Mouse (Mus musculus) lung, embryonic 15.5 days (tissue): ENCODE measurements around the gene Nat8l. TPM values are rescaled to one million over a fixed set of nuclear protein-coding genes. Genes with fewer than 3 reads are reported as not detected.
"Not testable (repeated sequence)": the region's sequence is repeated elsewhere in the genome, so short reads cannot be mapped to it uniquely, and the experiment has no call there.

ENCODE experiments used
- ATAC-seq: fragments of 200-750 bp; cut with Nextera tagmentation; 2 replicates; pipeline ENCODE4 v1.8.0; 2017; ENCODE audit warnings: moderate number of reproducible peaks, borderline replicate concordance; ENCODE audit not compliant: low FRiP score, low TSS enrichment; ENCODE audit errors: extremely low read depth
- H3K27ac ChIP-seq: fragments of 300-500 bp; sonication (generic); 2 replicates; pipeline ENCODE4 v1.5.1; 2015; ENCODE audit warnings: moderate library complexity, mild to moderate bottlenecking, inconsistent platforms
- H3K27me3 ChIP-seq: fragments of 300-500 bp; sonication (generic); 2 replicates; pipeline ENCODE4 v1.6.1; 2015; ENCODE audit warnings: inconsistent platforms
- H3K36me3 ChIP-seq: fragments of 300-500 bp; sonication (generic); 2 replicates; pipeline ENCODE4 v1.6.1; 2015; ENCODE audit warnings: inconsistent platforms
- H3K4me1 ChIP-seq: fragments of 300-500 bp; sonication (generic); 2 replicates; pipeline ENCODE4 v1.6.1; 2015; ENCODE audit warnings: inconsistent platforms
- H3K4me2 ChIP-seq: fragments of 300-500 bp; sonication (generic); 2 replicates; pipeline ENCODE4 v1.6.1; 2015; ENCODE audit warnings: inconsistent platforms, mild to moderate bottlenecking, moderate library complexity
- H3K4me3 ChIP-seq: fragments of 300-500 bp; sonication (generic); 2 replicates; pipeline ENCODE4 v1.5.1; 2015; ENCODE audit warnings: mild to moderate bottlenecking, inconsistent platforms
- H3K9ac ChIP-seq: fragments of 300-500 bp; sonication (generic); 2 replicates; pipeline ENCODE4 v1.6.1; 2015; ENCODE audit warnings: inconsistent platforms
- H3K9me3 ChIP-seq: fragments of 300-500 bp; sonication (generic); 2 replicates; pipeline ENCODE4 v1.6.1; 2016; ENCODE audit warnings: inconsistent platforms
- WGBS: fragments of 180-500 bp; shearing (Covaris S2); methylation state at CpG from one replicate; pipeline ENCODE4 v1.1.7; 2015; 5-methylcytosine and 5-hydroxymethylcytosine counted together
- polyA plus RNA-seq: library from polyadenylated mRNA; unstranded; fragments of >200 nt; fragmentation: Nextera tagmentation; extraction: Ambion mirVana; gene quantifications from 2 replicates; pipeline ENCODE4 v1.2.1, GENCODE M21; 2015

Gene Nat8l
- 0.16 TPM in 2 replicates for polyA plus RNA-seq

DNA sequence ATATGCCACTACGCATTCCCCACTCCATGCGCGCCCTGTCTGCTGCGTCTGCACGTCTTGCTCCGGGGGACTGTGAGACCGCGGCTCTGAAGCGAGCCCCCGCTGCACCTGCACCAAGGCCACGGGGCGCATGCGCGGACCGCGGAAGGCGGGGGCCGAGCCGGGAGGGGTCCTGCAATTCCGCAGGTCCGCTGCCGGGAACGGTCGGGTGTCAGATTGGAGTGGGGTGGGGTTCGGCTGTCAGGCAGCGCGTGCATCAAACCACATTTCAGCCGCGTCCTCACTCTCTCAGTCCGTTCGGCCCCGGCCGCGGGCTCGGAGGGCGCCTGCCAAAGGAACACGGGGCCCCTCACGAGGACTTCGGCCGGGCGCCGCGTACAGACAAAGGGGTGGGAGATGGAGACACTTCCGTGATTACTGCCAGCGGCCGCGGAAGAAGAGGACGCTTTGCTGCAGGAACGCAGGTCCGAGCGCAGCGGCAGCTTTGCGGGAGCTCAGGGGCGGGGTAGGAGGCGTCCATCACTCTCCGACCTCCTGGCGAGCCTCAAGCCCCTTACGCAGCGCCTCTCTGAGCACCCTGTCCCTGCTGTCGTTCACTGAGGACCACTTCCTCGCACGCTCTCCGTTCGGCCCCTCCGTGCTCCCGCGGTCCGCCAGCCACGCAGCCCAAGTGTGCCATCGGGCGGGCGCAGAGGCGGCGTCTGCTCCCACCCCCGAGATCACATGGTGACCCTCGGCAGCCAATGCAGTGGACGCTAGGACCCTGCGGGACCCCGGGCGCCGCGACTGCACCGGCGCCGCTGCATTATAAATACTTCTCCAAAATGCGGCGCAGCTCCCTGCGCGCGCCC lies at the start of gene Nat8l:
Nat8l (plus strand) TSS at position 142 of the 851 bp plus-strand sequence.
- WGBS = under 1% methylated on average over 84 of the region's 90 CpGs
- H3K36me3 ChIP-seq = no peaks in the 10 kb centered on the region
- H3K4me2 ChIP-seq = peak within 1 kb of the TSS; percentile 100
- H3K4me3 ChIP-seq = peak within 1 kb of the TSS; percentile 57
- H3K9ac ChIP-seq = peak within 1 kb of the TSS; percentile 31
- H3K9me3 ChIP-seq = no peaks in the 10 kb centered on the region
- H3K4me1 ChIP-seq = peaks cover 22% of the 10 kb centered on the region
- H3K27me3 ChIP-seq = peaks cover 60% of the 10 kb centered on the region
- no peak within 1 kb of the TSS for H3K27ac ChIP-seq
- peak; percentile 62; the same call in 1 of the 2 replicates for ATAC-seq

DNA sequence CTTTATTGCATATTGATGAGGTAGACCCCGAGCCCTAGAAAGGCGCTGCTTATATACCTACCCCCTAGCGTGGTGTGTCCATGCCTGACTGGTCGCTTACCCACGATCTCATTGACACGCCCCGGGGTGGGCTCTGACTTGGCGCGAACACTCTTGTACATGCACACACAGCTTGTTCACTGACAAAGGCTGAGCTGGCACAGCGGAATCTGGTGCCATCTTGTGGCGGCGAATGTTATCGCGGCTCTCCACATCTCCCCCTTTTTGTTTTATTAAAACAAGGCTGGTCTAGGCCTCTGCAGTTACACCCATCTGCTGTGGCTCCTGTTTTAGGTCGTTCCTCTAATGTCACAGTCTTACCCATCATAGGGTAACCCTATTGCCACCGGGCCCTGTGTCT lies 48.7 kb upstream of the Nat8l start:
- H3K4me1 ChIP-seq, H3K27me3 ChIP-seq, H3K27ac ChIP-seq, H3K4me3 ChIP-seq, H3K9me3 ChIP-seq, H3K4me2 ChIP-seq, H3K36me3 ChIP-seq, H3K9ac ChIP-seq, ATAC-seq: not testable (repeated sequence)
- 79% methylated on average over 16 of the region's 16 CpGs for WGBS

DNA sequence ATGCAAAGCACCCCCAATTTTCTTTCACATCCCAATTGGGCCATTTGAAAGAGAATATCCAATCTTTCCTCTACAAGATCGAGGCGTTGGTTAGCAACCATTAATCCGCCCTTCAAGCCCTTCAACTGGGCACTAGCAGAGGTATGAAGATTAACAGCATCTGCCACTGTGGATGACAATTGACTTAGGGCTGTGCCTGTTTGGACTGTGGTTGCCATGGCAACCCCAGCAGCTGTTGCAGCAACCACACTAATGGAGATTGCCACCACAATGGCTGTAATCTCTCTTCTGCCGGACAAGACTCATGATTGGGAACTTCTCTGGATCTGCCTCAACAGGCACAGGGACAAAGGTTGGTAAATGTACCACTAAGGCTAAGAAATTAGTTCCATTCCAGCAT lies 47.5 kb upstream of the Nat8l start:
- H3K4me1 ChIP-seq = no peaks in the 10 kb centered on the region
- no peaks in the 10 kb centered on the region for H3K36me3 ChIP-seq
- no peak for ATAC-seq
- H3K4me2 ChIP-seq = no peak overlapping the region
- H3K9me3 ChIP-seq = 0 out of 2 replicates have a peak, but pooled peaks cover 7% of the 10 kb centered on the region
- H3K27me3 ChIP-seq = no peaks in the 10 kb centered on the region
- WGBS = 94% methylated on average over 4 of the region's 4 CpGs
- H3K9ac ChIP-seq = no peak overlapping the region
- H3K4me3 ChIP-seq = no peak overlapping the region
- H3K27ac ChIP-seq = no peak overlapping the region

DNA sequence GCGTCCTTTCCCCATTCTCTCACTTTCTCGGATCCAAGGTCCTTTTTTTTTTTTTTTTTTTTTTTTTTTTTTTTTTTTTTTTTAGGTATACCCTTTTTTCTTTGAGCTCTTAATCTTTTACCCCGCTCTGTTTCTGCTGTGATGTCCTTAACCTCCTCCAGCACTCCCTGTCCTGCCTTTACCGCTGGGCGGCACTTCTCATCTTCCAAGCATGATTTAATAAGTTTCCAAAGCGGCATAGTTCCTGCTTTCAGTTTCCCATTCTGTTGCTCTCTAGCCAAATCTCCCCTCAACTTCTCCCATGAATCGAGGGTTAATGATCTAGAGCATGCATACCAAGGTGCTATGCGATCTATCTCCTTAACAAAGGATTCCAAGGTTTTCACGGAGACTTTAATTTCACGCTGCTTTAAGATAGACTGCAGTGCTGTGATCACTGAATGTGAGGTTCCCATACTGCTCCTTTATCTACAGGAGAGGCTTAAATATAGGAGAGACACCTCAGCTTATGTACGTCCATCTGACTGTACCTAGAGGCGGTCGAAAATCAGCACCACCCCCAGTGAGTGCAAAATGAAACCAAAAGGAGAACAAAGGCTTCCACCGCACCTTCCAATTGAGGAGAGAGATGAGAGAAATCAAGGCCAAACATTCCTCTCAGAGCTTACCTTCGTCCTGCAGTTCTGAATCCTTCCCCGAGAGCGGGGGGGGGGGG lies 42.2 kb upstream of the Nat8l start:
- H3K9me3 ChIP-seq = no peaks in the 10 kb centered on the region; the same call in 1 of the 2 replicates
- H3K4me3 ChIP-seq = no peak overlapping the region
- no peaks in the 10 kb centered on the region for H3K36me3 ChIP-seq
- no peaks in the 10 kb centered on the region for H3K4me1 ChIP-seq
- no peak for ATAC-seq
- H3K27me3 ChIP-seq = no peaks in the 10 kb centered on the region
- WGBS = 87% methylated on average over 17 of the region's 17 CpGs
- H3K4me2 ChIP-seq = no peak overlapping the region
- no peak overlapping the region for H3K9ac ChIP-seq
- H3K27ac ChIP-seq = no peak overlapping the region

DNA sequence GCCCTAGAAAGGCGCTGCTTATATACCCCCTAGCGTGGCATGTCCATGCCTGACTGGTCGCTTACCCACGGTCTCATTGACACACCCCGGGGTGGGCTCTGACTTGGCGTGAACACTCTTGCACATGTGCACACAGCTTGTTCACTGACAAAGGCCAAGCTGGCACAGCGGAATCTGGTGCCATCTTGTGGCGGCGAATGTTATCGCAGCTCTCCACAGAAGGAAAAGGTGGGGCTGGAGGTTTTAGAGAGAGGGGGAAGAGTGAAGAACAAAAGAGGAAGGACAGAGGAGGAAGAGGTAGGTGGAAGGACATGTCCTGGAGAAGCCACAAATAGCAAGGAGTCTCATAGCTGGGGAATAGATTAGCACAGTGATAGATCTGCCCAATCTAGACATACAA lies 41.4 kb upstream of the Nat8l start:
- no peak overlapping the region for H3K27ac ChIP-seq
- no peaks in the 10 kb centered on the region for H3K4me1 ChIP-seq
- WGBS = 34% methylated on average over 10 of the region's 10 CpGs
- no peak overlapping the region for H3K4me3 ChIP-seq
- no peaks in the 10 kb centered on the region for H3K27me3 ChIP-seq
- no peak overlapping the region for H3K9ac ChIP-seq
- H3K4me2 ChIP-seq = no peak overlapping the region
- no peak for ATAC-seq
- H3K9me3 ChIP-seq = no peaks in the 10 kb centered on the region; the same call in 1 of the 2 replicates
- no peaks in the 10 kb centered on the region for H3K36me3 ChIP-seq

DNA sequence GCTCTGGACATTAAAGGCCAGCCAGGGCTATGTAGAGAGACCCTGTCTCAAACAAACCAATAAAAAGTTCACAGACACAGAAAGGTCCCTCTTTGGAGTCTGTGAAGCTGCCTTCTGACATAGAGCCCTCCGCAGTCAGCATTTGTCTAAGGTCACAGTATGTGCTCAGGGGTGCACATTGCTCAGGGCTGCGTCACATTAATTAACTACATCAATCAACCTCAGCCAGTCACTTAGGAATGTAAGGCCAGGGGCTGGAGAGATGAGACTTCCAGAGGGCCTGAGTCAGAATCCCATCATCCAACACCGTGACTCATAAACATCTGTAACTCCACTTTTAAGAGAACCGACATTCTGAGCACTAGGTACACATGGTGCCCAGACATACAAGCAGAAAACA lies 39.9 kb upstream of the Nat8l start:
- Histone ChIP-seq H3K4me2 (no peak overlapping the region), H3K27me3 (no peaks in the 10 kb centered on the region), H3K4me3 (no peak overlapping the region), H3K9me3 (no peaks in the 10 kb centered on the region; the same call in 1 of the 2 replicates), H3K4me1 (no peaks in the 10 kb centered on the region), H3K36me3 (no peaks in the 10 kb centered on the region), H3K27ac (no peak overlapping the region), H3K9ac (no peak overlapping the region)
- ATAC-seq = no peak
- WGBS = 49% methylated on average over 4 of the region's 4 CpGs

DNA sequence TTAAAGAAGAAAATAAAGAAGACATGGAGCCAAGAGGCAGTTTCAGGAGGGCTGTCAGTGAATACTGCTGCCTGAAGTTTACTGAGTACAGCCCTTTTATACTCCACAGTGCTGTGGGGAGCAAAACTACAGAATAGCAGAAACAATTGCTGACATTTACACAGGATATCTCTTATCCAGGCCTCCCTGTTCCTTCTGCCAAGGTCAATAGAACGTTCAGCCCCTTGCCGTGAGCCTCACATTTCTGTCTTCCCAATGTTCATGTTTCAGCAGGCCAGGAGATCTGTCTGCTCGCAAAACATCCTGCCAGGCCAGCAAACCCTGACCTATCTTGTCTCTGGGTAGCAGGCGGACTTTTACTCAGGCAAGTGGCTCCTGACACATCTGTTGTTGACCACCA lies 36.4 kb upstream of the Nat8l start:
- Histone ChIP-seq H3K4me2 (no peak overlapping the region), H3K4me3 (no peak overlapping the region), H3K27me3 (no peaks in the 10 kb centered on the region), H3K9ac (no peak overlapping the region), H3K4me1 (no peaks in the 10 kb centered on the region), H3K36me3 (no peaks in the 10 kb centered on the region), H3K27ac (no peak overlapping the region), H3K9me3 (no peaks in the 10 kb centered on the region)
- ATAC-seq = no peak
- WGBS = 80% methylated on average over 4 of the region's 4 CpGs

DNA sequence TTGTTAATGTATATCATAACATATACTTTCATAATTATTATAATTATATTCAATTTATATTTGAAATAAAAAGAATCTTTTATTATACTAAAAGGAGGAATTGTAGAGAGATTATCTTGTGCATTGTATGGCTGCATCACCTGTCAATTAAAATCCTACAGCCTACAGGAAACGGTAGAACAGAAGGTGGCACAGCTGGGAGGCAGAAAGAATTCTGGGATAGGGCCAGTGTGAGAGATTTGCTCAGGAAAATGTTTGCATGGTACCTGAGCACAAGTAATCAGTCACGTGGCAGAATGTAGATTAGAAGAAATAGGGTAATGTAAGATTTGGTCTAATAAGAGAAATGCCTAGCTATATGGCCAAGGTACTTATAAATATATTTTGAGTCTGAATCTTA lies 21.0 kb upstream of the Nat8l start:
- Histone ChIP-seq H3K9ac (no peak overlapping the region), H3K9me3 (no peaks in the 10 kb centered on the region), H3K4me1 (no peaks in the 10 kb centered on the region), H3K27me3 (no peaks in the 10 kb centered on the region), H3K36me3 (no peaks in the 10 kb centered on the region), H3K27ac (no peak overlapping the region), H3K4me3 (no peak overlapping the region), H3K4me2 (no peak overlapping the region)
- no peak for ATAC-seq
- 49% methylated on average over 2 of the region's 2 CpGs for WGBS

DNA sequence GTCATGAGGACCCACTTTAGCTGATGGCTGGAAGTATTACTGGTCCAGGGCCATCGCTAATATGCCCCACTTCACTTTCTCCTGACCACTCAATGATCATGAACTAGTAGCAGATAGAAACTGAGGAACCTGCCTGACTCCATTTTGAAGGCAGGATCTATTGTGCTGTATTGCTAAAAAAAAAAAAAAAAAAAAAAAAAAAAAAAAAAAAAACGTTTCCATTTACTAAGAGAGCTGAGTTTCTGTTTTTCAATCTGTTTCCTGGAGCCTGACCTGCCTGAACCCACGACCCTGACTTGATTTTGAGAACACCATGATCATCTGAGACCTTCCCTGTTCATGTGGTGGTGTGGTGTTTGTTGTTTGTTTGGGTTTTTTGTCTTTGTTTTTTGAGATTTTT lies 19.5 kb upstream of the Nat8l start:
- ATAC-seq = no peak

DNA sequence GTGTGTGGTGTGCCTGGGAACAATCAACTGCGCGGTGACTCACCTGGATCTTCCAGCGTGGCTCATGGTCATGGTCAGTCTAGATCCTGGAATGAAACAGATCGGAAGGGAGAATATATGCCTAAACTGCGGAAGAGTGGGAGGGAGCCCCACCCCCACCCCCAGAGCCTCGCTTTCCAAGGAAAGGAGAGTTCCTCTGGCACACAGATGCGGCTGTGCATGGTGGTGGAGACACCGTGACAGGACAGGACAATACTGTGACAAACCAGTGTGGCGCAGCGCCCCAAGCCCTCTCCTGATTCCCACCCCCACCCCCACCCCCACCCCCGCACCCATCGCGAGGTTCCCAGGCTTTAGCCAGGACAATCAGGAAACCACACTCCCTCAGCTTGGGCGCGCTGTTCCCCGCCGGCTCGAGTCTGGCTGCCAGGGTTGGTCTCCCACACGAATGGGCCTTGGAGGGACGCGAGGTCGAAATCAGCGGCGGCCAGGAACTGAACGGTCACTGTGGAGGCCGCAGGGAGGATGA lies 13.0 kb upstream of the Nat8l start:
- Histone ChIP-seq H3K27ac (0 out of 2 replicates have a peak overlapping the region, but pooled peaks have one; percentile 42), H3K9me3 (no peaks in the 10 kb centered on the region), H3K9ac (peak overlapping the region; percentile 53), H3K4me2 (peak overlapping the region; percentile 97), H3K27me3 (no peaks in the 10 kb centered on the region), H3K4me1 (peaks cover 18% of the 10 kb centered on the region), H3K36me3 (no peaks in the 10 kb centered on the region), H3K4me3 (peak overlapping the region; percentile 69)
- 3% methylated on average over 26 of the region's 26 CpGs for WGBS
- peak; percentile 47; the same call in 1 of the 2 replicates for ATAC-seq

More for the DNA sequence above, 19.5 kb upstream of the Nat8l start:
- H3K9me3 ChIP-seq = no peaks in the 10 kb centered on the region
- H3K27me3 ChIP-seq = no peaks in the 10 kb centered on the region
- H3K27ac ChIP-seq = no peak overlapping the region
- WGBS = 37% methylated on average over 3 of the region's 3 CpGs
- H3K4me2 ChIP-seq = no peak overlapping the region
- H3K4me3 ChIP-seq = no peak overlapping the region
- no peaks in the 10 kb centered on the region for H3K36me3 ChIP-seq
- no peak overlapping the region for H3K9ac ChIP-seq
- H3K4me1 ChIP-seq = no peaks in the 10 kb centered on the region

DNA sequence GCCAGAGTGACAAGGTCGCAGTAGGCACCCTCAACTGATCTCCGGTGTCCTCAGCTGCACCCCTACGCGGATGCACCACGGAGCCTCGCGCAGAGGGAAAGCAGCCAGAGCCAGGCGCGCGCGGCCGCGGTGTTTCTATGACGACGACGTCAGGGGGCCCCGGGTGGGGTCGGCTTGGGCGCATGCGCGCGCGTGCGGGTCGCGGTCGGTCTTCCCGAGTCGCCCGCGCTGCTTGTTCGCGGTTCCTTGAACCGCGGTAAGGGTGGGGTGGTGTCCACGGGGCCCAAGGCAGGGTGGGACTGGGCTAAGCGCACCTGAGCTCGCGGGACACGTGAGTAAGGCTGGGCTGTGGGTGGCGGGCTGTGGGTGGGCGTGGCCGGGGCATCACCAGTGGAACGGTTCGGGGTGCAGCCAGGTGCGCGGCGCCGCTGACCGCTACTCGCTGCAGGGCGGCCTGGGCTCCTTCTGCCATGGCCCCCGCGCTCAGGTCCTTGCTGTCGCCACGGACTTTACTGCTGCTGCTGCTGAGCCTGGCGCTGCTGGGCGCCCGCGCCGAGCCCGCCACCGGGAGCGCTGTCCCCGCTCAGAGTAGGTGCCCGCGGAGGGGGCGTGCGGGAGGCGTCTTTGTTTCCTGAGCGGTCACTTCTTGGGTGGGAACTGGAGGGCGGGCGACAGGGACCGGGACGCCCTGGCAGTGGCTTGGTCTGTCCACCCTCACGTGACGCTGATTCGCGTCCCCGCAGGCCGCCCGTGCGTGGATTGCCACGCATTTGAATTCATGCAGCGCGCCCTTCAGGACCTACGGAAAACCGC lies 12.3 kb upstream of the Nat8l start, which contains the start of gene Gm1673:
Gm1673 (plus strand) TSS at position 125 of the 813 bp plus-strand sequence.
- H3K4me3 ChIP-seq = peak within 1 kb of the TSS; percentile 69
- H3K36me3 ChIP-seq = no peaks in the 10 kb centered on the region
- peak; percentile 92 for ATAC-seq
- H3K27ac ChIP-seq = 0 out of 2 replicates have a peak within 1 kb of the TSS, but pooled peaks have one; percentile 42
- peaks cover 18% of the 10 kb centered on the region for H3K4me1 ChIP-seq
- H3K27me3 ChIP-seq = no peaks in the 10 kb centered on the region
- H3K9me3 ChIP-seq = no peaks in the 10 kb centered on the region
- WGBS = under 1% methylated on average over 88 of the region's 88 CpGs
- peak within 1 kb of the TSS; percentile 53 for H3K9ac ChIP-seq
- peak within 1 kb of the TSS; percentile 97 for H3K4me2 ChIP-seq
